Mouse (Mus musculus): Measurements from ENCODE around the gene Slc25a51. TPM values are rescaled to one million over a fixed set of nuclear protein-coding genes. Genes with fewer than 3 reads are reported as not detected.

The Slc25a51 gene
- total and polyA plus RNA-seq, 3 experiments, result 43.8 to 395 (median 47.5) TPM

DNA sequence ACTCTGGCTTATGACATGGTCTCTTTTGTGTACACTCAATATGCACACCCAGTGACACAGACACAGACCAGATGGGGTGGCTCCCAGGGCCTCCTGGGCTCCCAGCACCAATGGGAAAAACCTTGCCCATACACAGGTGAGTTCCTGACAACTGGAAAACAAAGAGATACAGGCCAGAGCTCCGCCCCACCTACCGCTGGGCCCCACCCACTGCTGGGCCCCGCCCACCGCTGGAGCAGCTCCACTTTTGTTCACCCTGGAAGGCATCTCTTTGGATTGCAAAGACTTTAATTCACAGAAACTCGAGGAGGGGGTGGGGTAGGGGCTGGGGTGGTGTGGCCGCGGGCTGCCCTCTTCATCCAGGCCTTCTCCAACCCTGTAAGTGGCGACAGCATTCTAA lies 14.8 kb upstream of the Slc25a51 start:
- Histone ChIP-seq H3K79me2 (ENCODE audit: control insufficient read depth, insufficient read depth, low read length, poor library complexity) (no peaks in the 10 kb centered on the region), H3K27ac (ENCODE audit: control insufficient read depth, low read depth, low read length) (no peak overlapping the region), H3K4me1 (ENCODE audit: control insufficient read depth in 1 of 2, insufficient read depth in 2 of 2, low read length in 2 of 2) (no peaks in the 10 kb centered on the region), H3K9me3 (replicated peaks; ENCODE audit: insufficient read depth, low read length) (no peaks in the 10 kb centered on the region), H3K27me3 (ENCODE audit: control insufficient read depth in 1 of 2, insufficient read depth in 2 of 2, low read length in 2 of 2) (no peaks in the 10 kb centered on the region), H3K4me3 (ENCODE audit: control insufficient read depth in 1 of 2, insufficient read depth in 1 of 2, low read depth in 2 of 2, low read length in 2 of 2) (no peak overlapping the region), H3K36me3 (ENCODE audit: control insufficient read depth in 1 of 2, insufficient read depth in 2 of 2, low read length in 2 of 2) (no peaks in the 10 kb centered on the region), H3K9ac (ENCODE audit: control insufficient read depth, low read depth, low read length, poor library complexity, severe bottlenecking) (no peak overlapping the region)
- TF ChIP-seq TCF12 (IDR thresholded peaks at IDR 0.05; ENCODE audit: low read depth, low read length) (no peak), CHD2 (IDR thresholded peaks at IDR 0.05; ENCODE audit: low read length) (no peak), POLR2A (IDR thresholded peaks at IDR 0.05; ENCODE audit: control insufficient read depth in 1 of 2, insufficient read depth in 1 of 2, low read depth in 1 of 2, low read length in 2 of 2, poor library complexity in 1 of 2) (no peak), NRF1 (IDR thresholded peaks at IDR 0.05; ENCODE audit: insufficient read depth, low read depth, low read length, poor library complexity, severe bottlenecking) (no peak), JUND (IDR thresholded peaks at IDR 0.05; ENCODE audit: low read depth, low read length) (no peak), MAZ (IDR thresholded peaks at IDR 0.05; ENCODE audit: low read depth, low read length) (no peak), ZNF384 (IDR thresholded peaks at IDR 0.05; ENCODE audit: low read depth, low read length) (no peak), NELFE (IDR thresholded peaks at IDR 0.05; ENCODE audit: low read depth, low read length) (no peak), GATA1 (IDR thresholded peaks at IDR 0.05; ENCODE audit: low read depth, low read length) (no peak), POLR2AphosphoS5 (IDR thresholded peaks at IDR 0.05; ENCODE audit: borderline replicate concordance, low read depth, low read length) (no peak), HCFC1 (IDR thresholded peaks at IDR 0.05; ENCODE audit: low read depth, low read length) (no peak), MYB (IDR thresholded peaks at IDR 0.05; ENCODE audit: low read depth, low read length) (no peak), ZC3H11A (IDR thresholded peaks at IDR 0.05; ENCODE audit: low read depth, low read length) (no peak), MXI1 (IDR thresholded peaks at IDR 0.05; ENCODE audit: low read depth, low read length) (no peak), RCOR1 (IDR thresholded peaks at IDR 0.05; ENCODE audit: low read depth, low read length) (no peak), SIN3A (IDR thresholded peaks at IDR 0.05; ENCODE audit: low read length) (no peak), CHD1 (IDR thresholded peaks at IDR 0.05; ENCODE audit: low read depth, low read length) (no peak)
- DNase-seq (ENCODE audit: low read depth, low spot score), result no peak

GRCm38 (mm10) chr4:45422640-45423039 lies 14.1 kb upstream of the Slc25a51 start:
- TF ChIP-seq GABPA (IDR thresholded peaks at IDR 0.05; ENCODE audit: low read depth, low read length) (no peak), NELFE (IDR thresholded peaks at IDR 0.05; ENCODE audit: low read depth, low read length) (no peak), TCF12 (IDR thresholded peaks at IDR 0.05; ENCODE audit: low read depth, low read length) (no peak), SIN3A (IDR thresholded peaks at IDR 0.05; ENCODE audit: low read length) (no peak), CHD2 (IDR thresholded peaks at IDR 0.05; ENCODE audit: low read length) (no peak), NRF1 (IDR thresholded peaks at IDR 0.05; ENCODE audit: insufficient read depth, low read depth, low read length, poor library complexity, severe bottlenecking) (no peak), CHD1 (IDR thresholded peaks at IDR 0.05; ENCODE audit: low read depth, low read length) (no peak)
- no peak for DNase-seq (ENCODE audit: low read depth, low spot score)
- no peak overlapping the region for H3K4me3 ChIP-seq (ENCODE audit: control insufficient read depth in 1 of 2, insufficient read depth in 1 of 2, low read depth in 2 of 2, low read length in 2 of 2)
- no peaks in the 10 kb centered on the region for H3K9me3 ChIP-seq (replicated peaks; ENCODE audit: insufficient read depth, low read length)
- H3K36me3 ChIP-seq (ENCODE audit: control insufficient read depth in 1 of 2, insufficient read depth in 2 of 2, low read length in 2 of 2), result no peaks in the 10 kb centered on the region
- no peaks in the 10 kb centered on the region for H3K27me3 ChIP-seq (ENCODE audit: control insufficient read depth in 1 of 2, insufficient read depth in 2 of 2, low read length in 2 of 2)
- no peaks in the 10 kb centered on the region for H3K79me2 ChIP-seq (ENCODE audit: control insufficient read depth, insufficient read depth, low read length, poor library complexity)
- H3K9ac ChIP-seq (ENCODE audit: control insufficient read depth, low read depth, low read length, poor library complexity, severe bottlenecking), result no peak overlapping the region
- H3K4me1 ChIP-seq (ENCODE audit: control insufficient read depth in 1 of 2, insufficient read depth in 2 of 2, low read length in 2 of 2), result no peaks in the 10 kb centered on the region
- H3K27ac ChIP-seq (ENCODE audit: control insufficient read depth, low read depth, low read length), result no peak overlapping the region

All from MEL (cell line).